Mouse (Mus musculus): ENCODE measurements around the gene Rps3. TPM values are rescaled to one million over a fixed set of nuclear protein-coding genes. Genes with fewer than 3 reads are reported as not detected.

Rps3 gene
- polyA plus RNA-seq, 1 experiment from 2014 or later = 821 TPM

DNA sequence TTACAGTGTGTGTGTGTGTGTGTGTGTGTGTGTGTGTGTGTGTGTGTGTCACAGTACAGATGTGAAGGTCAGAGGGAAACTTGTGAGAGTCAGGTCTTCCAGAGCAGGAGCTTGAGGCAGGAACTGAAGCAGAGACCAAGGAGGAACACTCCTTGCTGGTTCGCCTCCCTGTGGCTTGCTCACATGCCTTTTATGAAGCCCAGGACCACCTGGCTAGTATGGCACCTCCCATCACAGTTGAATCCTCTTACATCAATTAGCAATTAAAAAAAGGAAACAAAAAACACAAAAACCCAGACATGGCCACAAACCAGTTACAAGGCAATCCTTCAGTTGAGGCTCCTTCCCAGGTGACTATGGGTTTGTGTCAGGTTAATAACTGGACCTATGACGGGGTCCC is 20.4 kb downstream of the Rps3 start:
- H3K36me3 ChIP-seq (replicated peaks; ENCODE audit: control insufficient read depth, insufficient read depth, low read depth, low read length) = no peaks in the 10 kb centered on the region
- no peak for ATAC-seq (replicated peaks; ENCODE audit: insufficient number of reproducible peaks, low FRiP score, low TSS enrichment, low read depth)
- peaks cover 5% of the 10 kb centered on the region for H3K4me1 ChIP-seq (ENCODE audit: control insufficient read depth, insufficient read depth, low read length)
- H3K9ac ChIP-seq (replicated peaks; ENCODE audit: low read length) = no peak overlapping the region
- no peak overlapping the region for H3K4me3 ChIP-seq (ENCODE audit: low read depth, low read length)
- DNase-seq (ENCODE audit: low spot score) = no peak
- no peak overlapping the region for H3K27ac ChIP-seq (replicated peaks; ENCODE audit: low read depth, low read length)
- WGBS = 81% methylated on average over 2 of the region's 2 CpGs
- no peak overlapping the region for H3K4me2 ChIP-seq (ENCODE audit: low read depth, low read length)
- no peaks in the 10 kb centered on the region for H3K27me3 ChIP-seq (ENCODE audit: control insufficient read depth, insufficient read depth, low read length)
- H3K9me3 ChIP-seq (replicated peaks; ENCODE audit: control insufficient read depth, low read length) = no peaks in the 10 kb centered on the region

DNA sequence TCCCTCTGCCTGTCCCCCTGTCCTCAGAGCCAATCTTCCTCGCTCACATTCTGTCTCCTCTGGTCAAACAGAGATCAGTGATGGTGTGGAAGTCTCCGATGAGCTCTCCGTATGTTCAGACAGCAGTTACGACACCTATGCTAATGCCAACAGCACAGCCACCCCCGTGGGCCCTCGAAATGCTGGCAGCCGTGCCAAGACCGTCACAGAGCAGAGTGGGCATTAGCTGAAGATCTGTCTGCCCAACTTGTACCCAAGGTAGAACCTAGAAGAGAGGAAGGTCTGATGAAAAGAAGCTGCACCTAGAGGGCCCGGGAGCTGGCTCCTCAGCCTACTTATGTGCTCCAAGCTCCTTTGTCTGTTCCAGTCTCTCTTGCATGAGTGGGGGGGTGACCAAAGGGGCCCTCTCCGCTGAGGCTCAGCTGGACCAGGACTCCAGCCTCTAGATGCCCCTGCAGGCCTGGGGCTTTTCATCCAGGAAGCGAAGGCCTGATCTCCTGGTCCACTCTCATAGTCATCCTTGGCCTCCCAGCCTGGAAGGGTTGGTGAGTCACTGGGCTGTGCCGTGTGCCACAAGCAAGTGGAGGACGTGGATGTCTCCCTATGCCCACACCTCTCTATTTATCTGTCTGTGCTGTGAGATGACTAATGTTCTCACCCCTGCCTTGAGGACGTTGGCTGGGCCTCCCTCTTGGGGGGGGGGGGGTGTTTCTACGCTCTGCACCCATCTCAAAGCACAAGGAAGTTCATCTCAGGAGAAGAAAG is 23.5 kb downstream of the Rps3 start:
- no peak overlapping the region for H3K4me3 ChIP-seq (ENCODE audit: low read depth, low read length)
- no peak overlapping the region for H3K4me2 ChIP-seq (ENCODE audit: low read depth, low read length)
- H3K9me3 ChIP-seq (replicated peaks; ENCODE audit: control insufficient read depth, low read length) = no peaks in the 10 kb centered on the region
- 93% methylated on average over 15 of the region's 15 CpGs for WGBS
- H3K27me3 ChIP-seq (ENCODE audit: control insufficient read depth, insufficient read depth, low read length) = no peaks in the 10 kb centered on the region
- no peak overlapping the region for H3K27ac ChIP-seq (replicated peaks; ENCODE audit: low read depth, low read length)
- H3K9ac ChIP-seq (replicated peaks; ENCODE audit: low read length) = no peak overlapping the region
- no peak for ATAC-seq (replicated peaks; ENCODE audit: insufficient number of reproducible peaks, low FRiP score, low TSS enrichment, low read depth)
- DNase-seq (ENCODE audit: low spot score) = no peak
- no peaks in the 10 kb centered on the region for H3K4me1 ChIP-seq (ENCODE audit: control insufficient read depth, insufficient read depth, low read length)
- no peaks in the 10 kb centered on the region for H3K36me3 ChIP-seq (replicated peaks; ENCODE audit: control insufficient read depth, insufficient read depth, low read depth, low read length)

DNA sequence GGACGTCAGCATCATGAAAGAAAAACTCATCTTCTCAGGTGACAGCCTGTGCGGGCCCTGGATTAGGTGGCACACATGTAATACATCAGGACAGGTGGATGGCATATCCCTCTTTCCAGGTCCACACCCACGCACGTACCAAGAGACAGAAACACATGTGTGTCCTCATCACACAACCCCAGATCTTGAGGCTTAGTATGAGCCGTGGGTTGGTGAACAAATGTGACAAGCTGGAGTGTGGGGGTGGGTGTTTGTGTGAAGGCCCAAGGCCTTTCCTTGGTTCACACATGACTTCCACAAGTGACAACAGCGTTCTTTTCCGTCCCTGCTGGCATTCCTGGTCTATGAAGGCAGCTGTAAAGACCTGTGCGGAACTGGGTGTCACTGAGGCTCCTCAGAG is 24.7 kb downstream of the Rps3 start:
- no peaks in the 10 kb centered on the region for H3K9me3 ChIP-seq (replicated peaks; ENCODE audit: control insufficient read depth, low read length)
- H3K36me3 ChIP-seq (replicated peaks; ENCODE audit: control insufficient read depth, insufficient read depth, low read depth, low read length) = no peaks in the 10 kb centered on the region
- no peak for ATAC-seq (replicated peaks; ENCODE audit: insufficient number of reproducible peaks, low FRiP score, low TSS enrichment, low read depth)
- H3K27me3 ChIP-seq (ENCODE audit: control insufficient read depth, insufficient read depth, low read length) = no peaks in the 10 kb centered on the region
- WGBS = 89% methylated on average over 8 of the region's 8 CpGs
- H3K4me2 ChIP-seq (ENCODE audit: low read depth, low read length) = no peak overlapping the region
- H3K4me1 ChIP-seq (ENCODE audit: control insufficient read depth, insufficient read depth, low read length) = no peaks in the 10 kb centered on the region
- H3K9ac ChIP-seq (replicated peaks; ENCODE audit: low read length) = no peak overlapping the region
- H3K4me3 ChIP-seq (ENCODE audit: low read depth, low read length) = no peak overlapping the region
- DNase-seq (ENCODE audit: low spot score) = no peak
- H3K27ac ChIP-seq (replicated peaks; ENCODE audit: low read depth, low read length) = no peak overlapping the region

DNA sequence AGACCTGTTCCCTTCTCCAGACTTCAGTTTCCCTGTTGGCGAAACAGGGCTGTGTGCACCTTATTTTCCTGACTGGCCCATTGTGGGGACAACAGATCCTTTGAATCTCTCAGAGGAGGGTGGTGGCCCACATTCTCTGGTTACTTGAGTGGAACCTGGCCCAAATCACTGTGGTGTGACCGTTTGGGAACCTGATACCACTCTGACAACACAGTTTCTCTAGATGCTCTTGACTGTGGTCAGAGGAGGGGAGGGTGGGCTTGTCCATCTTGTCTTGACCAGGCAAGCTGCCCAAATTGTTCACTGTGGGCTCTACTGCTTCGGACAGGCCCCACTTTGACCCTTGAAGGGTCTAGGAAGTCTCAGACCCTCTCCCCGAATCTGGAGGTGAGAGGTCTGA is 29.5 kb downstream of the Rps3 start:
- H3K4me2 ChIP-seq (ENCODE audit: low read depth, low read length) = no peak overlapping the region
- WGBS = 65% methylated on average over 4 of the region's 4 CpGs
- H3K27ac ChIP-seq (replicated peaks; ENCODE audit: low read depth, low read length) = no peak overlapping the region
- H3K27me3 ChIP-seq (ENCODE audit: control insufficient read depth, insufficient read depth, low read length) = no peaks in the 10 kb centered on the region
- no peak overlapping the region for H3K9ac ChIP-seq (replicated peaks; ENCODE audit: low read length)
- no peaks in the 10 kb centered on the region for H3K36me3 ChIP-seq (replicated peaks; ENCODE audit: control insufficient read depth, insufficient read depth, low read depth, low read length)
- H3K4me3 ChIP-seq (ENCODE audit: low read depth, low read length) = no peak overlapping the region
- no peaks in the 10 kb centered on the region for H3K4me1 ChIP-seq (ENCODE audit: control insufficient read depth, insufficient read depth, low read length)
- no peaks in the 10 kb centered on the region for H3K9me3 ChIP-seq (replicated peaks; ENCODE audit: control insufficient read depth, low read length)
- no peak for DNase-seq (ENCODE audit: low spot score)
- ATAC-seq (replicated peaks; ENCODE audit: insufficient number of reproducible peaks, low FRiP score, low TSS enrichment, low read depth) = no peak

DNA sequence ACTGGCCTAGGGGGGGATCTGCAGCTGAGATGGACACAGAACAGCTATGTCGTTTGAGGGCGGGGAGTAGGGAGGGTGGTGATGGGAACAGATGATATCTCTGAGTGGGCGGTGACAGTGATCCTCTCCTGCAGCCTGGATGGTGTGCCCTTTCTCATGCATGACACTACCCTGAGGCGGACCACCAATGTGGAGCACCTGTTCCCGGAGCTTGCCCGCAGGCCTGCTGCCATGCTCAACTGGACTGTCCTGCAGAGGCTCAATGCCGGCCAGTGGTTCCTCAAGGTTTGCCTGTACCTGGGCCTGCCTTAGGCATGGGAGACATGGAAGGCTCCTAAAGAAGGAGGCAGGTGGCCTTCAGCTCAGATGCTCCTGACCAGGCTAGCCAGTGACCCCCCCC is 30.7 kb downstream of the Rps3 start:
- H3K27ac ChIP-seq (replicated peaks; ENCODE audit: low read depth, low read length) = no peak overlapping the region
- no peak overlapping the region for H3K4me2 ChIP-seq (ENCODE audit: low read depth, low read length)
- ATAC-seq (replicated peaks; ENCODE audit: insufficient number of reproducible peaks, low FRiP score, low TSS enrichment, low read depth) = no peak
- no peaks in the 10 kb centered on the region for H3K4me1 ChIP-seq (ENCODE audit: control insufficient read depth, insufficient read depth, low read length)
- no peaks in the 10 kb centered on the region for H3K9me3 ChIP-seq (replicated peaks; ENCODE audit: control insufficient read depth, low read length)
- H3K4me3 ChIP-seq (ENCODE audit: low read depth, low read length) = no peak overlapping the region
- whole genome bisulfite sequencing = 87% methylated on average over 7 of the region's 7 CpGs
- DNase-seq (ENCODE audit: low spot score) = no peak
- no peaks in the 10 kb centered on the region for H3K27me3 ChIP-seq (ENCODE audit: control insufficient read depth, insufficient read depth, low read length)
- H3K9ac ChIP-seq (replicated peaks; ENCODE audit: low read length) = no peak overlapping the region
- H3K36me3 ChIP-seq (replicated peaks; ENCODE audit: control insufficient read depth, insufficient read depth, low read depth, low read length) = no peaks in the 10 kb centered on the region

DNA sequence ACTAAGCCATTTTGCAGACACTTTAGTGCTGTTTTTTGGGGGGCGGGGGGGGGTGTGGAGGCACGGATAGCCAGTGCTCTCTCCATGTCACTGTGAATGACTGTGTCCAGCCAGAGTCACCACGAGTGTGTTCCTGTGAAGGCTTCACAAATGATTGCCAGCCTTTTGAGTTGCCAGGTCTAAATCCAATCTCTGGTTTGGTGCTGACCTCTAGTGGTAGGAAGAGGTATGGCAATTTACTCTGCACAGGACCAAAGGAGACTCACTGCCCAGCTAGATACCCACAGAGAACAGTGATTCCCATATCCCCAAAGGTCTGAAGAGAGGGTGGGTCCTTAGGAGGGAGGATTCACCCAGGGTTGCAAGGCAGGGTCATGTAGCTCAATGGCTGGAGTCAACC is 32.8 kb downstream of the Rps3 start:
- 0% methylated on average over 3 of the region's 3 CpGs for WGBS

DNA sequence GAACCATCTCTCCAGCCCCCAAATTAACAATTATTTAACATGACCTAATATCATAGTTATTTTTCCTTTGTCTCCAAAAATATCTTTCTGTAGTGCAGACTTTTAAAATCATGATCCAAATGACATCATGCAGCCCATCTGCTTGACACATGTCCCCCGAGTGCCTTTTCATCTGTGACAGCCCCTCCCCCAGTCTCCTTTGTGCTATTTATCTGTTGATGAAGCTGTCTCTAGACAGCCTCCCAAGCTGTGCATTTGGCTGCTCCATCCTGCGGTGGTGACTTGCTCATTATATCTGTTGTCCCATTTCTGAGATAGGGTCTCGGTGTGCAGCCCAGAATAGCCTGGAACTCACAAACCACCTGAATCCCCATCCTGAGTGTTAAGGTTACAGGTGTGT is 33.8 kb downstream of the Rps3 start:
- 53% methylated on average over 3 of the region's 3 CpGs for whole genome bisulfite sequencing
- Histone ChIP-seq H3K36me3 (replicated peaks; ENCODE audit: control insufficient read depth, insufficient read depth, low read depth, low read length) (no peaks in the 10 kb centered on the region), H3K9me3 (replicated peaks; ENCODE audit: control insufficient read depth, low read length) (no peaks in the 10 kb centered on the region), H3K27me3 (ENCODE audit: control insufficient read depth, insufficient read depth, low read length) (no peaks in the 10 kb centered on the region), H3K4me2 (ENCODE audit: low read depth, low read length) (no peak overlapping the region), H3K4me3 (ENCODE audit: low read depth, low read length) (no peak overlapping the region), H3K27ac (replicated peaks; ENCODE audit: low read depth, low read length) (no peak overlapping the region), H3K4me1 (ENCODE audit: control insufficient read depth, insufficient read depth, low read length) (no peaks in the 10 kb centered on the region), H3K9ac (replicated peaks; ENCODE audit: low read length) (no peak overlapping the region)
- ATAC-seq (replicated peaks; ENCODE audit: insufficient number of reproducible peaks, low FRiP score, low TSS enrichment, low read depth) (no peak), DNase-seq (ENCODE audit: low spot score) (no peak)

More for the DNA sequence above, 32.8 kb downstream of the Rps3 start:
- H3K36me3 ChIP-seq (replicated peaks; ENCODE audit: control insufficient read depth, insufficient read depth, low read depth, low read length) = no peaks in the 10 kb centered on the region
- ATAC-seq (replicated peaks; ENCODE audit: insufficient number of reproducible peaks, low FRiP score, low TSS enrichment, low read depth) (peak; percentile 8; the same call in 1 of the 2 replicates), DNase-seq (ENCODE audit: low spot score) (peak; percentile 90)
- no peaks in the 10 kb centered on the region for H3K27me3 ChIP-seq (ENCODE audit: control insufficient read depth, insufficient read depth, low read length)
- H3K9ac ChIP-seq (replicated peaks; ENCODE audit: low read length) = no peak overlapping the region
- no peak overlapping the region for H3K4me3 ChIP-seq (ENCODE audit: low read depth, low read length)
- H3K9me3 ChIP-seq (replicated peaks; ENCODE audit: control insufficient read depth, low read length) = no peaks in the 10 kb centered on the region
- no peaks in the 10 kb centered on the region for H3K4me1 ChIP-seq (ENCODE audit: control insufficient read depth, insufficient read depth, low read length)
- no peak overlapping the region for H3K4me2 ChIP-seq (ENCODE audit: low read depth, low read length)
- no peak overlapping the region for H3K27ac ChIP-seq (replicated peaks; ENCODE audit: low read depth, low read length)

DNA sequence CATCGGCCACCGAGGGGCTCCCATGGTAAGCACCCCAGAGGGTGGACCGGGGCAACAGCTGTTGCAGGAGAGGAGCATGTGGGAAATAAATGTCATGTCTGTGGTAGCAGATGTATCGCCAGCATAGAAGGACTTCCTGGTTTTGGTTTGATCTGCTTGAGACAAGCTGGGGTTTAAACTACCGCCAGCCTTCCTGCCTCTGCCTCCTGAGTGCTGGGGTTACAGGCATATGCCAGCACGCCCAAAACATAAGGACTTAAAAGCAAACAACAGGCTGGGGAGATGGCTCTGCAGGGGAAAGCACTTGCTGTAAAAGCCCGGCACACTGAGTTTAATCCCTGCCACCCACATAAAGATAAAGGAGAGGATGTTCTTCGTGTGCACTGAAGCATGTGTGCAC is 34.5 kb downstream of the Rps3 start:
- no peak for DNase-seq (ENCODE audit: low spot score)
- no peaks in the 10 kb centered on the region for H3K4me1 ChIP-seq (ENCODE audit: control insufficient read depth, insufficient read depth, low read length)
- WGBS = 64% methylated on average over 8 of the region's 8 CpGs
- H3K4me3 ChIP-seq (ENCODE audit: low read depth, low read length) = no peak overlapping the region
- ATAC-seq (replicated peaks; ENCODE audit: insufficient number of reproducible peaks, low FRiP score, low TSS enrichment, low read depth) = no peak
- H3K9ac ChIP-seq (replicated peaks; ENCODE audit: low read length) = no peak overlapping the region
- no peaks in the 10 kb centered on the region for H3K9me3 ChIP-seq (replicated peaks; ENCODE audit: control insufficient read depth, low read length)
- H3K36me3 ChIP-seq (replicated peaks; ENCODE audit: control insufficient read depth, insufficient read depth, low read depth, low read length) = no peaks in the 10 kb centered on the region
- H3K4me2 ChIP-seq (ENCODE audit: low read depth, low read length) = no peak overlapping the region
- H3K27me3 ChIP-seq (ENCODE audit: control insufficient read depth, insufficient read depth, low read length) = no peaks in the 10 kb centered on the region
- H3K27ac ChIP-seq (replicated peaks; ENCODE audit: low read depth, low read length) = no peak overlapping the region
